Mouse (Mus musculus): ENCODE data around the gene Selenow.

Gene Selenow

GRCm38 (mm10) chr7:15922220-15922773 is at the start of gene Selenow:
Gene Selenow, minus strand, starts transcription at chr7:15922402.
- DNase-seq (ENCODE audit: low spot score), result peak; percentile 93

GRCm38 (mm10) chr7:15969674-15970073 is 47.5 kb upstream of the Selenow start:
- no peak for DNase-seq (ENCODE audit: low spot score)

GRCm38 (mm10) chr7:15968322-15968721 is 46.1 kb upstream of the Selenow start:
- no peak for DNase-seq (ENCODE audit: low spot score)

GRCm38 (mm10) chr7:15967312-15967711 is 45.1 kb upstream of the Selenow start, which contains the start of gene Ehd2:
Gene Ehd2, minus strand, starts transcription at chr7:15967567.
- DNase-seq (ENCODE audit: low spot score), result peak; percentile 86

GRCm38 (mm10) chr7:15966489-15966888 is 44.3 kb upstream of the Selenow start:
- DNase-seq (ENCODE audit: low spot score), result no peak

GRCm38 (mm10) chr7:15963798-15964652 is 41.8 kb upstream of the Selenow start:
- DNase-seq (ENCODE audit: low spot score), result no peak

- DNase-seq (ENCODE audit: low spot score), result peak; percentile 35
These were observed 40.4 kb upstream of the Selenow start for GRCm38 (mm10) chr7:15962311-15963288.

GRCm38 (mm10) chr7:15961798-15962197 is 39.6 kb upstream of the Selenow start:
- no peak for DNase-seq (ENCODE audit: low spot score)

- DNase-seq (ENCODE audit: low spot score), result no peak
These were observed 39.0 kb upstream of the Selenow start for GRCm38 (mm10) chr7:15961239-15961638.

GRCm38 (mm10) chr7:15960691-15961090 is 38.5 kb upstream of the Selenow start:
- peak; percentile 51 for DNase-seq (ENCODE audit: low spot score)

- DNase-seq (ENCODE audit: low spot score), result no peak
These were observed 33.9 kb upstream of the Selenow start for GRCm38 (mm10) chr7:15956143-15956542.

- DNase-seq (ENCODE audit: low spot score), result no peak
These were observed 33.3 kb upstream of the Selenow start for GRCm38 (mm10) chr7:15955509-15955908.

- peak; percentile 69 for DNase-seq (ENCODE audit: low spot score)
These were observed 32.8 kb upstream of the Selenow start for GRCm38 (mm10) chr7:15954978-15955443.

GRCm38 (mm10) chr7:15954436-15954835 is 32.2 kb upstream of the Selenow start:
- DNase-seq (ENCODE audit: low spot score), result no peak

GRCm38 (mm10) chr7:15953307-15954074 is 31.3 kb upstream of the Selenow start:
- no peak for DNase-seq (ENCODE audit: low spot score)

- no peak for DNase-seq (ENCODE audit: low spot score)
These were observed 30.2 kb upstream of the Selenow start for GRCm38 (mm10) chr7:15952416-15952815.

GRCm38 (mm10) chr7:15950008-15950407 is 27.8 kb upstream of the Selenow start:
- no peak for DNase-seq (ENCODE audit: low spot score)

- no peak for DNase-seq (ENCODE audit: low spot score)
These were observed 27.1 kb upstream of the Selenow start for GRCm38 (mm10) chr7:15949216-15949790.

- DNase-seq (ENCODE audit: low spot score), result peak; percentile 86
These were observed 26.3 kb upstream of the Selenow start for GRCm38 (mm10) chr7:15948381-15948941.

- DNase-seq (ENCODE audit: low spot score), result no peak
These were observed 25.6 kb upstream of the Selenow start for GRCm38 (mm10) chr7:15947653-15948260.

All from retina, embryonic 14.5 days (tissue).